Mouse (Mus musculus) kidney, postnatal 36 days (tissue): ENCODE measurements around the gene Ncoa3.

Experiments used
- DNase-seq, 2 experiments: peaks; one replicate each; pipeline ENCODE4 v3.0.0; 2021 to 2022; ENCODE audit warnings: mixed read lengths in 2 of 2

The Ncoa3 gene

GRCm38 (mm10) chr2:165970767-165971166, 21.7 kb upstream of the Ncoa3 start:
- DNase-seq = no peak

GRCm38 (mm10) chr2:165974383-165974782, 18.1 kb upstream of the Ncoa3 start:
- DNase-seq = no peak

- no peak for DNase-seq
Observed at GRCm38 (mm10) chr2:165976186-165976585, 16.2 kb upstream of the Ncoa3 start.

GRCm38 (mm10) chr2:165976874-165977273, 15.6 kb upstream of the Ncoa3 start:
- no peak for DNase-seq

- no peak for DNase-seq
Observed at GRCm38 (mm10) chr2:165978119-165978518, 14.3 kb upstream of the Ncoa3 start.

- no peak for DNase-seq
Observed at GRCm38 (mm10) chr2:165981248-165981977, 11.0 kb upstream of the Ncoa3 start.

- peak; percentile 95 to 96 for DNase-seq
Observed at GRCm38 (mm10) chr2:165982512-165983389, 9.7 kb upstream of the Ncoa3 start.

- DNase-seq = no peak
Observed at GRCm38 (mm10) chr2:165984318-165984717, 8.1 kb upstream of the Ncoa3 start.

- DNase-seq = no peak
Observed at GRCm38 (mm10) chr2:165984891-165985290, 7.5 kb upstream of the Ncoa3 start.

- no peak for DNase-seq
Observed at GRCm38 (mm10) chr2:165985581-165985980, 6.9 kb upstream of the Ncoa3 start.

GRCm38 (mm10) chr2:165986921-165987453, 5.4 kb upstream of the Ncoa3 start:
- peak; percentile 87 to 89 for DNase-seq

- no peak for DNase-seq
Observed at GRCm38 (mm10) chr2:165993173-165993900, 901 bp downstream of the Ncoa3 start.

- no peak for DNase-seq
Observed at GRCm38 (mm10) chr2:165994341-165994740, 1.9 kb downstream of the Ncoa3 start.

GRCm38 (mm10) chr2:165995711-165996110, 3.3 kb downstream of the Ncoa3 start:
- no peak for DNase-seq

- DNase-seq = peak; percentile 72 to 81
Observed at GRCm38 (mm10) chr2:165996130-165996529, 3.7 kb downstream of the Ncoa3 start.

GRCm38 (mm10) chr2:165997256-165997967, 5.0 kb downstream of the Ncoa3 start:
- no peak for DNase-seq

GRCm38 (mm10) chr2:165998969-165999368, 6.5 kb downstream of the Ncoa3 start:
- DNase-seq = no peak

- DNase-seq = peak; percentile 78 to 81
Observed at GRCm38 (mm10) chr2:165999790-166000189, 7.4 kb downstream of the Ncoa3 start.

GRCm38 (mm10) chr2:166000242-166000641, 7.8 kb downstream of the Ncoa3 start:
- DNase-seq = no peak

GRCm38 (mm10) chr2:166000769-166001168, 8.3 kb downstream of the Ncoa3 start:
- DNase-seq = no peak

GRCm38 (mm10) chr2:166001362-166001761, 8.9 kb downstream of the Ncoa3 start:
- DNase-seq = no peak

- DNase-seq = no peak
Observed at GRCm38 (mm10) chr2:166001768-166002167, 9.3 kb downstream of the Ncoa3 start.
